Mouse (Mus musculus) left cerebral cortex, adult 11 months (tissue): ENCODE measurements around the gene S100z.

Experiments used
- DNase-seq: peaks from one replicate; pipeline ENCODE4 v3.0.0; 2022; ENCODE audit warnings: low spot score

The S100z gene

DNA sequence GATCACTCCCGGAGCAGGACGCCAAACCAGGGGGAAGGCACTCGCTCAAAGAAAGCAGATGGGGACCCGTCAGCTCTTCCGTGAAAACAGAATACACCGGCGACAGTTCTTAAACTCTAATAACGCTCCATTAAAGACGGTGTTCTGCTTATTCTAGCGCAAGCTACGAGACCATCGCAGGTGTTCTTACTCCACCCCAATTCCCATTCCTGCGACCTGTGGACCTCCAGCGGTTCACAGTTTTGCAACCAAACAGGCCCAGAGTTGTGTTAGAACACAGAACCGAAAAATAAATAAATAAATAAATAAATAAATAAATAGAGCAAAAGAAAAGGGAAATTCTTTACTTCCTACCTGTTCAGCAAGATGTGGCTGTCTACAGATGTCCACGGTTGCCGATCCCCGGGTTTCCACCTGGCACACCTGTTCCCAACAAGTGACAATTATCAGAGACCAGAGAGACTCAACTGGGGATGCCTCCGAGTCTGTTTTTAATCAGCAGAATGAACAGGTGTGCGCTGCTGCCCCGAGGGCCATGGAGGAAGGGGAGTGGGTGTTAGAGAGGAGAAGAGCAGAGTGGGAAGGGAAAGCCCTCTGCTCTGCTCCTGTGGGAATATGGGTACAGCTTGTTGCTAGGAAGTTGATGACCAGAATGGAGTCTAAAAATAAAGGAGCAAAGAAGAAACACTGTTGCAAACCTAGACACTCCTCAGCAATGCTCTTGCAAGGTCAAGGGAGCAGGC, at the start of gene S100z:
TSS of gene S100z (minus strand) at position 51 of the 743 bp plus-strand sequence.
- DNase-seq: no peak

DNA sequence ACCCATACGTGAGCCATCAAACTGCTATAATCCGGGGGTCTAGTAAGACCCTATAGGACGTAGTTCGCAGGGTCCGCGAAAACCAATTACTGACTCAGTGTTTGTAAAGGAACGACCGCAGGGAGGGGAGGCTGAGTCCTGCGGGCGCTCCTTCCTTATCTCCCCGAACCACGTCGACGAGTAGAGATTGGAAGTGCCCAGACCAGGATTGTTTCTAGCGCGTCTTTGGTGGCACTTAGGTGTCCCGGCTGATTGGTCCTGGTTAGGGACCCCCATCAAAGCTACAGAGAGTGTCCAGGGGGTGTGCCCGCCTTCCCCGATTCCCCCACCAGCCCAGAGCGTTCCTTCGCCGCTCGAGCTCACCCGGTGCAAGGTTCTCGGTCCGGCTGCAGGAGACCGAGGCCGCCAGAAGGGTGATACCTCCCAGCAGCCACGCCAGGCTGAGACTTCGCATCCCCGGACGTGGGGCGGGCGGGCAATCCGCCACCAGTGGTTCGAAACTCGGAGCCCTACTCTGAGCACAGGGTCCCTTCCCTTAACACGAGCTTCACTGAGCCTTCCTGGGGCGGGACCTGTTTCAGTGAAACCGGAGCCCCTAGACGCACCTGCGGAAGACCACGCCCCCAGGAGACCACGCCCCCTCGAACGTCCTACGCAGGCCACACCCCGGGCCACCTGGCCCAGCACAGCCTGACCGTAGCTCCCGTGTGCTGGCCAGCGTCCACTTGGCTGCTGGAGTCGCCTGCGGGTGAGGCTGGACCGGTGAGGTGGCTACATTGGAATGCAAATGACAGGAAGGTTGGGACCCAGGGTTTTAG, 46.4 kb upstream of the S100z start, which contains the start of gene F2rl1:
TSS of gene F2rl1 (minus strand) at position 554 of the 818 bp plus-strand sequence.
- DNase-seq: no peak

DNA sequence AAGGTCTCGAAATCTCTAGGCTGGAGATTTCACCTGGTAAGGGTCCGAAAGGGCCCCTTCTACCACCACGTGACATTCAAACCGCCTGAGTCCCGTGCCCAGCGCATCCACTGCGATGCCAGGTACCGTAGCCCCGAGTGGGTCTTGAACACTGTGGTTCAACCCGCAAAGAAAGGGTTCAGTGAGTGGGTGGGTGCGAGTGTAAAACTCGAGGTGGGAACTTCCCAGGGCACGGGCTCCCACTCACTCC, 45.8 kb upstream of the S100z start:
- no peak for DNase-seq

DNA sequence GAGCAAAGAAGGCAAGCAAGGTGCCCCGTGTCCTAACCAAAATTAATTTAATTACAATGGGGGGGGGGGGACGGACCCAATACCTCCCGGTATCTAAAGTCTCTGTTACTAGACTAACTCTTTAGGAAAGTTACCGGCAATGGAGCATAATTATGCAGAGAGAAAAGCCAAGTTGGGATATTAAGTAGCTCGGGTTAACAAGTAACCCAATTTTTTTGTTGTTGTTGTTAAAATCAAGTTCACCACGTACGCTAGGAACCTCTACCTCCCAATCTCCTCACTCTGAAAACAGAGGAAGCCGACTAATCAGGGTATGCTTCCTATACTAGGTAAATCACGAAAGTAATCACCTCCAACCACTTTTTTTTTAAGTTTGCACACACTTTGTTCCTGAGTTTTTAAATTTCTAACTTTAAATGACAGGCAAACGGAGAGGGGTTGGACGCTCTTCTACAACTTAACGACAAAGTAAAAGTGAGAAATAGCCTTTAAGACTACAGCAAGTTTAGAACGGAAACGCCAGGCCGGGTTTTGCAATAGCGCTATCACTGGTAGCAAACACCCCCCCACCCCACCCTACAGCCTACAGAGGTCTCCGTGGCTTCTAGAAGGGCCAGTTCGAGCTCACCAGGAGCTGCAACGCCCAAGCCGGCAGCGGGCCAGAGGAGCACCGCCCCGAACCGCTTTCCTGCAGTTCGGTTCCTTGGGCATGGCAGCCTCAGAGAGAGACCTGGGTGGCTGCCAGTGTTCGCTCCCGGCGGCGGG, 45.3 kb upstream of the S100z start:
- no peak for DNase-seq

DNA sequence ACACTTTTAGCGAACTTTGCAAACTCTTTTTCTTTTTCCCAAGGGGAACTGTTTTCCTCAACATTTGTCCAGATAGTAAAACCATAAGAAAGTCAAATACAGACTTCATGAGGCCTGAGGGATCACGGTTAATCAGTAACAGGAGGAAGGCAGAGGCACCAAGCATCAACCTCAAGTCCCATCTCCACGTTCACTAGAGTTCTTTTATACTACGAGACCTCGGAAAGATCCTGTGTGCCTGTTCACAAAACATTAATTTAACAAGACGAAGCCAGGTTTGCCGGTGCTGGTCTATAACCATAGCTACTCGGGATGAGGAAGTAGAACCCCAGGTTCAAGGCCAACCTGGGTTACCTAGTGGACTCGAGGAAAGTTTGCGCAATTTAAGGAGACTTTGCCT, 43.7 kb upstream of the S100z start:
- DNase-seq: no peak

DNA sequence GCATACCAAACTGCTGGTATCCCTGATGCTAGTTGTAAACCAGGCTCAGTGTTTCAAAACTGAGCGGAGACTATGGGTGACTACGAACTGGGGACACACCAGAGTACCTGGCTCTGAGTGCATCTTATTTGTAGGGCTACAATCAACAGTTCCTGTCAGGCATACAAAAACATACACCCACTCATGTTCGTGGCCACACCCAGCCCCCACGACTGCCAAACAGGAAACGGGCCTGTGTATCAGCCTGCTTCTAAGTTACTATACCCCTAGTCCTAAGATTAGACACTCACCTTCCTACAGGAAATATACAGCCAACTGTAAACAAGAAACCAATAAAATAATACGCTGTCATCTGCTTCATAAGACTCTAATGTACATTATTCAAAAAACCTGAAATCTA, 42.5 kb upstream of the S100z start:
- DNase-seq: no peak

DNA sequence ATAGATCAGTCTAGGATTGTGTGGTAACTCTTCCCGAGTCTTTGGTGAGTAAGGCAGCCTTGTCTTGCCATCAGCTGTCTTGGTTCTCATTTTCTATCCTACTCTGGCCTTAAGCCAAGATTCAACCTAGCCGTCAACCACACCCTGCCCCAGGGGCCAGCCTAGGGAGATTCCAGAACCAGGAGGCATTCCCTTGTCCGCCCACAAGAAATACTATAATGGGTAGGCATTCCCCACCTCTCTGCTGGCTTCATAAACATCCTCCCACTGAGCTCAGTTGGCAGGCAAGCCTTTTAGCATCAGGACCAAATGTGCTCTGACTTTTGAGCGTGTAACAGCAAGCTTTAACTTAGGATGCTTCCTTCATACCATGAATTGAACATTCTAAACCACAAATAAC, 36.2 kb upstream of the S100z start:
- DNase-seq: no peak

DNA sequence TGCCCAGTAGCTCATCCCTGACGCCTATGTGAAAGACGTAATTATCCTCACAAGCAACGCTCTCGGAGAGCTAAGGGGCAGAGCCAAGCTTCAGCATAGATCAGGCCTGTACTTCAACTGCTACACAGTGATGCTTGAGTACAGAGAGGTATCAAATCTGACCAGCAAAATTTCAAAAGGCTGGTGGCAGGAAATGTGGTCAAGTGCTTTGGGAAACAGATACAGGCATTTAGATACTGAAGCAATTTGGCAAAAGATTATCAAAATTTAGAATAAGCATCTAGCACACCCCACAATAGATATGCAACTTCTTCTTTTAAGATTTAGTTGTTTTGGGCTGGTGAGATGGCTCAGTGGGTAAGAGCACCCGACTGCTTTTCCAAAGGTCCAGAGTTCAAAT, 31.5 kb upstream of the S100z start:
- no peak for DNase-seq

DNA sequence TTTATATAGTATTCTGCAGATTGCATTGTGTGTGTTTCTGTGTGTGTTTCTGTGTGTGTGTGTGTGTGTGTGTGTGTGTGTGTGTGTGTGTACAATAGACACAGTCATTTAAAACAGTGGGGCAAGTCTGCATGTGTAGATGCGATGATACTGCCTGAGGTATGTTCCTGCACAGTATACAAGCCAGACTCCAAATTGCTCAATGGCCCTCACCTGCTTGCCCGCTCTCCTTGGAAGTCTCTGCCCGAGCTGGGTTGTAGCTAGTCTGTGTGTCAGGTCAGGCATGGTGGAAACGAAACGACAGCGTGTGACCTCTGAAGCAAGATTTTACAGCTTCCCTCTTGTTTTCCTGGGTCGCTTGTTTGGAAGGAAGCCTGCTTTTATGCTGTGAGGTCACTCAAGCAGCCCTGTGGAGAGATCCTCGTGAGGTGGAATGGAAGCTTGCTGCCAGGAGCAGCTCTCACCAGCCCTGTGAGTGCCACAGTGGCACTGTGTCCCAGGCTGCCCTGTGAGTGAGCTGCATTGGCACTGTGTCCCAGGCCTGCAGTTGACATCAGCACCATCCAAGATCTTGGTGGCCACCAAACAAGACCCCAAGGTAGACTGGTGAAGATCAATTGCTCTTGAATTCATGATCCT, 24.9 kb upstream of the S100z start:
- DNase-seq: no peak

DNA sequence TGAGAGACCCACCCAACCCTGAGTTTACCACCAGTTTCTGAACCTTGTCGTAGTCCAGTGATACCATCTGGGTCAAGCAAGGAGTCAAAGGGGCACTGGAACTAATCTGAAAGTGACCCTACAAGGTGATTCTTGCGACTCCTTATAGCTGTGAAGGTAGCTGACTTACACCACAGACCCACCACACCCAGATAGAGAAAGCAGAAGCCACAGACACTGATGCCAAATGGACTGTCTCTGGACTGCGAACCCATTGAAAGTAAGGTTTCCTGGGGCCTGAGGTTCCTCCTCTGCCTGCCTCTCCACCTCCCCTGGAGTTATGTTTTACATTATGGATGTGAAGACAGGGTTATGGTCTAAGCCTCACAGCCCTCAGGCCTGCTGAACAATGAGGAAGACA, 18.1 kb upstream of the S100z start:
- DNase-seq: no peak

DNA sequence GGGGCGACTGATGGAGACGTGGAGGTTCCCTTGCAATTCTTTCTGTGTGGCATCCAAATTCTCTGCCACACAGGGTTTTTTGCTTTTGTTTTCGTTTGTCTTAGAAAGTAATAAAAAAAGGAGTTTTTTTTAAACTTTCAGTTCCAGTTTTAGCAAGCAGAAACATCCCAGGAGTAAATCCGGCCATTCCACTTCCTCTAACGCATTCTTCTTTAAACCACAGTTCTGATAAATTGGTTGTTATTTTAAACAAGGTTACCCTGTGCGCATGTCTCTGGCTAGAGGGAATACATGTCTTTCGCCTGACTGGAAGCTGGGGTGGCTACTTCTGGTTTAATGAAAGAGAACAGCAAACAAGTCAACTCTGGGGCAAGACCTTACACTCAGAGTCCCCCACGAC, 16.3 kb upstream of the S100z start:
- no peak for DNase-seq

DNA sequence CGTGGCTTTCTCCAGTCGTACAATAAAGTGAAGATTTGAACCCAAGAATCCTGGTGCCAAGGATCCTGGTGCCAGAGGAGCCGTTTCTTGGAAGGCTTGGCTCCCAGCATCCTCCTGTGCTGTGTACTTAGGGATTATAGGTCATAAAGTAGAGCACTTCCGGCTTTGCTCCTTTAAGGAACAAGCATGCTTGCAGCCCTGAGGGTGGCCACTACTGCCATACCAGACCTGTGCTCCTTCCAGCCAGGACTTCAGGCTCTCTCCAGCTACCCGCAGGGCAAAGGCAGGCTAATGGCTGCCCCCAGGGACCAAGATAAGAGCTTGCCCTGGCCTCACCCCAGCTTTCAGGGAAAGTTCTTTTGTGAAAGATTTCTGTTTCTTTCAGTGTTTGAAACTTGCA, 14.8 kb upstream of the S100z start:
- DNase-seq: no peak

DNA sequence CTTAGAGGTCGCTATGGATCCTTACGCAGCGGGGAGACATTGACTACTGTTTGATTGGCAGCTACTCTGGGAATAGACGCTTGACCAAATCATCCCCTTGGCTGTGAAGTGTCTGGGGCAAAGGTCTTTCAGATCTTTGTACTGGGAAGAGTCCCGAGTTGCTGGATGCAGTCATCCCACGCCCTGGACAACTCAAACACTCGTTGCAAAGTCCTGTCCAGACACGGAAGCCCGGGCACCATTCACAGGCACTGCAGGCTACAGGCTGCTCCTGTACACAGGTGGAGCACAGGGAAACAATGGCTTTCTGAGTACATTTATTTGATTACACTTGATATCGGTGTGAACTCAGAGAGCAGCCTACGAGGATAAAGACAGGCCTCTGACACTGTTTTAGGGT, 12.8 kb upstream of the S100z start:
- no peak for DNase-seq

DNA sequence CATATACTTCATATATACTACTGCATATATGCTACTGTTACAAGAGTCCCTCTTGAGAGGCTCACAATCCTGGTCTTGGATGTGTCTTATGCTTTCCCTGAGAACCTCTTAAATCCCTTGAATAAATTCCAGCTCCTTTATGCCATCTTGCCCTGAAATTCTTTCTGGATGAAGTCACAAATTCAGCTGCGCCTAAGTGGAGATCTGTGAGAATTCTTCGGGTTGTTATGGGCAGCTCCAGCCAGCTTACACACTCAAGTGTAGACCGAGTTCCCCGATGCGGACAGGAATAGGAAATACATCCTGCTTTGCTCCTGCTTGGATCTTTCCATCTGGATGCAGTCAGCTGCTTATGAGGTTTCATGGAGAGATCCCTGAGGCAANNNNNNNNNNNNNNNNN, 6.1 kb upstream of the S100z start:
- no peak for DNase-seq

DNA sequence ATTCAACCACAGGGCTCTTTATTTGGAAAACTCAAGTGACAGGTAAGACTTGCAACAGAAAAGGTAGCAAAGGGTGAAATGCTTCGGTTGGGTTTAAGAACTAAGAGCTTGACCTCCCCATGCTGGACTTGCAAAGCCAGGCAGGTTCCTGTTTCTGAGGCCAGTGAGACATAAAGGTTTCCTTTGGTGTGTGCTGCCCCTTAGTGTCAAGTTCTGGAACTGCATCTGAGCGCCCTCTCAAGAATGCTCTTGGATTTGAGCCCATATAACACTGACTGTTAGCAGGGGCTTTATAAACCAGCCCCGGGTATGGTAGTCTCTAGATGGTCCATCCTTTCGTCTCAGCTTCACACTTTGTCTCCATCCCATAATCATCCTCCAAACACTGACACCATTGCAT, 2.9 kb upstream of the S100z start:
- peak; percentile 54 for DNase-seq

DNA sequence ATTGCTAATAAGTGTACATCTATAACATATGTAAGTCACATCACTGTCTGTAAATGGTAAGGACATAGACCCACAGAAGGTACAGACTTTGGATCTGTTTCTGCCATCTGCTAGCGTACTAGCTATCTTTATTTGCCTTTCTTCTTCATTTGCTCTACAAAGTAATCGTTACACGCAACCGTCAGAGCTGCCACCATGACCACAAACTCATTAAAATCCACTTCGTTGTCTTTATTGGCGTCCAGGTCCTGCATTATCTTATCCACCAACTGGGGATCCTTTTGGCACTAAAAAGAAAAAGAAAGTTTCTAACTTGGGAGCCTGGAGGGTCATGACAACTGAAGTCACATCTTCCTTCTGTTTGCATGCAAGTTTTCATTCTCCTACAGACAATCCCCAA, 1.3 kb downstream of the S100z start:
- no peak for DNase-seq

DNA sequence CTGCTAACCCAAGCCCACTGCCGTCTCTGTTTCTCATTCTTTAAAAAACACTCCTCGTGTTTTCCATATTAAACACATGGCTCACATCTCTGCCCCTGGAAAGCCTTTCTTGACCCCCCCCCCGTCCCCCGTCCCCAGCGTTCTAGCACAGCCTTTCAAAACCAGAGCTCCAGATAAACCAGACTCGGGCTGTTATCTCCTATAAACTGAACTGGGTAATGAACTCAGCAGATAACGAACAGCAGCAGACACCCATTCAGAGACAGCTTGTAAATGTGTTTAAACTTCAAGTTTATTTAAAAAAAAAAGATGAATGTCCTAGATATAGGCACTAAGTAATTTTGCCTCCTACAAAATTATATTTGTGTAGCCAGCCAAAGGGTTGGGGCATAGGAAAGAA, 3.4 kb downstream of the S100z start:
- no peak for DNase-seq

DNA sequence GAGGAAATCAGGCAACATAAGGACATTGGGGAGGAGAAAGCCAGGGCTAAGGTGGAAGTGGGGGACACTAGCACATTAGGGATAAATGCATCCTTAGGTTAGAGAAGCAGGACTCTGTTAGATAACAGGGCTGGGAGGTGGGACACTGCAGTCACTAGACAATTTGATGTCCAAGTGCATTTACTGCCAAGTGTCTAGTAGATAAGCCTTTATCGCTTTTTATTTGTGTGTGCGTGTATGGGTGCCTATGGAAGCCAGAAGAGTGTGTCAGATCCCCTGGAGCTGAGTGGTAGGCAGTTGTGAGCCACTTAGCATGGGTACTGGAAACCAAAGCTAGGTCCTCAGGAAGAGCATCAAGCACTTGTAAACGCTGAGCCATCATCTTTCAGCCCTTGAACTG, 4.2 kb downstream of the S100z start:
- no peak for DNase-seq

DNA sequence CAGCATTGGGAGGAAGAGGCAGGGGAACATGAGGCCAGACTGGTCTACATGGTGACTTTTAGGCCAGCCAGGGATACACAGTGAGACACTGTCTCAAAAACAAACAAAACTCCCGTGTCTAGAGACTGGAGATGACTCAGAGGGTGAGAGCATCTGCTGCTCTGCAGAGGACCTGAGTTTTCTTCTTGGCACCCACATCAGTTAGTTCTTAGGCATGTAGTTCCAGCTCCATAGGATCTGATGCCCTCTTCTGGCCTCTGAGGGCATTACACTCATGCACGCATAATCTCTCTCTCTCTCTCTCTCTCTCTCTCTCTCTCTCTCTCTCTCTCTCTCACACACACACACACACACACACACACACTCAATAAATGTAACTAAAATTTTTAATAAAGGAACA, 7.6 kb downstream of the S100z start:
- DNase-seq: no peak

DNA sequence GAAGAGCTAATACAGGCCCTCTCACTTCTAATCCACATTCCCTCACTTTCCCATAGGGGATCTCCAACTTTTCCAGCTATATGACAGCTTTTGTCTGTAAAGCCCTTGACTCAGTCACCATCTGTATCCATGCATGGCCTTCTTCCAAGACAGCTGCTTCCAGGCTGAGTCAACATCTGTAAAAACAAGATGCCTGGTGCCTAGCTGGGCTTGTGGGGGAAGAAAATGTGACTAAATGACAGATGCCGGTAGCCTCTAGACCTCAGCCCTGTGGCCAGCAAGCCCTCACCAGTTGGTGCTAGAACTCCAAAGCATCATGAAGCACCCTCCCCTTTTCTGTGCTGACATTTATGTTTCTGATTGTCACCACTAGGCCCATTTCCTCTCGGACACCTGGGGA, 27.0 kb downstream of the S100z start:
- DNase-seq: no peak

DNA sequence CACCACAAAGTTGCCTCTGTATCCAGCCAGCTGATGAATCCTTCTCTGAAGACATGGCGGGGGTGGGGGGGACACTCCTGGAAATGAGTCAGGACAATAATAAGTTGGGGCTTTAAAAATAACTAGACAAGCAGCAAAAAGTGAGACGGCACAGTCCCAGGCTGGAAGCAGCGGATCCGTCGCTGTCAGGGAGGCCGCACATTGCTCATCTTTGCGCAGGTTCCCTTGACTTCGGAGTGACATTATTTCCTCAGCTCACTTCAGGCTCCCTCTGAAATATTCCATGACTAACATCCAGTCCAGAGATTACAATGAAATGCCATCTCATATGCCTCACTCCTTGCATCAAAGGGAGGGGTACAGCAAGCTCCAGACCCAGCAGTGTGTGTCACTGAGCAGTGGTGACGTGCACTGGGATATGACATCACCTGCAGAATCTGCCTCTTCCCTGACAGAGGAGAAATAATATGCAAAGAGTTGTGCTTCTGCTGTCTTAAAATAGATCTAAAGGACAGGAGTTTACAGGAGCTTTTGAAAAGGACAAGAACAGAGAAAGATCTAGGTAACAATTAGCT, 27.8 kb downstream of the S100z start:
- no peak for DNase-seq

DNA sequence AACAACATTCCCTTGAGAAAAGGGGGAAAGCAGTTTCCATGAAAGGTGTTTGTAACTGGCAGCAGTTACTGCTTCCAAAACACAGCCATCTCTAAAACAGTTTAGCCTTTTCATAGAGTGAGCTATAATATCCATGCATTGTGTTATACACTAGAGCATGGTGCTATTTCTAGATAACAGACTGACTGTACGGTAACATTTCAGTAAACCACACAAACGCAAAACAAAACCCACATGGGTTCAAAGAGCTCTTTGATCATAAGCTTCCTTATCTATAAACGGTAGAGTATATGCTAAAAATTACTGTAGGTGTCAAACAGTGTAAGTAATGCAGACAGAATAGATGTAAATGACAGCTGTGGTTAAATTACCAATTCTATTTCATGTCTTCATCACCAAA, 28.8 kb downstream of the S100z start:
- no peak for DNase-seq
